Comparison of ENCODE assay signal across 7 mouse cellular contexts in the genomic region with DNA sequence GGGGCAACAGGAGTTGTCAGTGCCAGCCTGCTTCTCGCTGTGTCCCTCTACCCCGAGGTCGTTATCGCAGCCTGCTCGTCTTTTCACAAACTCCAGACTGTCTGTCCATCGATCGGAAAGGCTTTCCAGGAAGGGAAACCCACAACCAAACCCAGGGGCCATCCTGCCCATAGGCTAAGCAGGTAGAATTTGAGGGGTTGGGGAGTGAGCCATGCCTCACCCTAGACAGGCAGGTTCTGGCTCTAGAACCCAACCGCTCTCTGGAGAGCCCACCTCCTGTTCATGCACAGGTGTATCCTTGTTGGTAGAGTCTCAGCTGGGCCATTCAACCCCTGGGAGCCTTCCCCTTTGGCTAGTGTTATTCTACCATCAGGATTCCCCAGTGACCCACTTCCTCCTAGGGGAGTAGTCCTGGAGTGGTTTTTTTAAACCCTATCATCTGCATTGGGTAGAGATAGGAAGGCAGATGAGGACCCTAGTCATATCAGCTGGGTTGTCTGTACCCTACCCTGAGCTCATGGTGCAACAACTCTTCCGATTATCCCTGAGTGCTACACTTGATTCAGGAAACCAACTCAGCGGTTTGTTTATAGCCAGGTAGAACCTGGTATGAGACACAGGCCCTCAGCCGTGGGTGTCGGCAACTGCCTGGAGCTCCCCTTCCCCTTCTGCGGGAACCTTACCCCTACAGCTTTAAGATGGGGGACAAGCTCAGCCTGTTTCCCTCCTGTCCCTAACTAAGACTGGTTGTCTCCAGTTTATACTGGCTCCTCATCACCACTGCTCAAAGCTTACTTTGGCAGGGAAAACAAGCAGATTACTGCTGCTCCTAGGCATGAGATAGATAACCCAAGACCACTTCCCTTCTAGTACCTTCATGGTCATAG. TPM values are rescaled to one million over a fixed set of nuclear protein-coding genes. Genes with fewer than 3 reads are reported as not detected.
DNase-seq lines count a peak whose midpoint lies in the region; ATAC-seq and TF ChIP-seq lines count a peak whose summit lies in the region.

No protein-coding gene starts in this region.

- no peak for ATAC-seq in liver, postnatal 0 days

- no peak for TF ChIP-seq CTCF in MEL (IDR thresholded peaks at IDR 0.05 in 2 of 3, conservative IDR thresholded peaks at IDR 0.05 in 1 of 3; ENCODE audit: control insufficient read depth in 1 of 3, insufficient read depth in 1 of 3, low read depth in 2 of 3, low read length in 3 of 3, poor library complexity in 1 of 3, severe bottlenecking in 1 of 3)
- TF ChIP-seq CTCF in liver, postnatal 0 days (IDR thresholded peaks at IDR 0.05; ENCODE audit: low read depth) = no peak

- H3K4me1 ChIP-seq in MEL (ENCODE audit: control insufficient read depth in 1 of 2, insufficient read depth in 2 of 2, low read length in 2 of 2) = peaks cover 0 to 42% of the 10 kb centered on the region in 2 experiments; a peak in 3 of 4 replicates
- peaks cover 14% of the 10 kb centered on the region for H3K4me1 ChIP-seq in liver, postnatal 0 days (ENCODE audit: insufficient read depth)

- WGBS in liver, postnatal 0 days (ENCODE audit: insufficient replicate concordance) = 40% methylated on average over 13 of the region's 13 CpGs

- H3K36me3 ChIP-seq in MEL (ENCODE audit: control insufficient read depth in 1 of 2, insufficient read depth in 2 of 2, low read length in 2 of 2) = peaks cover 6 to 16% of the 10 kb centered on the region in 2 experiments; a peak in 3 of 4 replicates
- peaks cover 10% of the 10 kb centered on the region for H3K36me3 ChIP-seq in liver, postnatal 0 days (replicated peaks; ENCODE audit: insufficient read depth, low read length)

- DNase-seq in 416B (ENCODE audit: low read depth) (peak; percentile 24), MEL (ENCODE audit: low read depth, low spot score) (peak; percentile 88)
- DNase-seq in heart, postnatal 36 days = peak; percentile 1 to 22
- no peak for DNase-seq in liver, postnatal 0 days
- DNase-seq in adrenal gland, postnatal 10 days = no peak
- no peak for DNase-seq in left cerebral cortex, postnatal 4 days
- DNase-seq in layer of hippocampus, postnatal 10 days (ENCODE audit: low spot score in 2 of 2) = no peak

- peaks cover 2% of the 10 kb centered on the region; the same call in 1 of the 2 replicates for H3K79me2 ChIP-seq in MEL (ENCODE audit: control insufficient read depth, insufficient read depth, low read length, poor library complexity)

- H3K9me3 ChIP-seq in MEL (replicated peaks; ENCODE audit: insufficient read depth, low read length) = no peaks in the 10 kb centered on the region
- no peaks in the 10 kb centered on the region for H3K9me3 ChIP-seq in liver, postnatal 0 days (ENCODE audit: low read length)

- H3K4me2 ChIP-seq in liver, postnatal 0 days (ENCODE audit: low read depth, low read length) = peak overlapping the region; percentile 56

- H3K27ac ChIP-seq in MEL (ENCODE audit: control insufficient read depth, low read depth, low read length) = peak overlapping the region; percentile 68
- H3K27ac ChIP-seq in liver, postnatal 0 days (ENCODE audit: low read depth) = no peak overlapping the region

- intact Hi-C loops in heart, postnatal 36 days (cut with DNase I) = no loop called here
- intact Hi-C loops in left cerebral cortex, postnatal 4 days (cut with DNase I) = loop anchor here (10.0 kb wide), 1 partner anchor 133 kb away; no protein-coding TSS in a partner anchor

- TF ChIP-seq RAD21 in MEL (IDR thresholded peaks at IDR 0.05; ENCODE audit: low read depth, low read length) = no peak

- no peak overlapping the region for H3K4me3 ChIP-seq in MEL (ENCODE audit: control insufficient read depth in 1 of 2, insufficient read depth in 1 of 2, low read depth in 2 of 2, low read length in 2 of 2)
- no peak overlapping the region for H3K4me3 ChIP-seq in liver, postnatal 0 days (ENCODE audit: low read depth, low read length)

- no peaks in the 10 kb centered on the region for H3K27me3 ChIP-seq in MEL (ENCODE audit: control insufficient read depth in 1 of 2, insufficient read depth in 2 of 2, low read length in 2 of 2)
- peaks cover 27% of the 10 kb centered on the region for H3K27me3 ChIP-seq in liver, postnatal 0 days (ENCODE audit: insufficient read depth, low read length)

- TF ChIP-seq EP300 in MEL (IDR thresholded peaks at IDR 0.05; ENCODE audit: low read depth in 1 of 2, low read length in 2 of 2) = peak in 1 of 2 experiments; percentile 21; a peak in 2 of 4 replicates
- no peak for TF ChIP-seq EP300 in liver, postnatal 0 days (IDR thresholded peaks at IDR 0.05; ENCODE audit: low read depth)

- peak; percentile 48 to 69 for TF ChIP-seq POLR2A in MEL (IDR thresholded peaks at IDR 0.05; ENCODE audit: control insufficient read depth in 1 of 2, insufficient read depth in 1 of 2, low read depth in 1 of 2, low read length in 2 of 2, poor library complexity in 1 of 2)

- H3K9ac ChIP-seq in MEL (ENCODE audit: control insufficient read depth, low read depth, low read length, poor library complexity, severe bottlenecking) = peak overlapping the region; percentile 30
- no peak overlapping the region for H3K9ac ChIP-seq in liver, postnatal 0 days (replicated peaks)

TF ChIP-seq in MEL, 35 proteins besides CTCF, POLR2A, EP300 and RAD21 (continues in another document):
- TF ChIP-seq NELFE (IDR thresholded peaks at IDR 0.05; ENCODE audit: low read depth, low read length) (peak; percentile 69), ELF1 (IDR thresholded peaks at IDR 0.05; ENCODE audit: low read depth, low read length) (peak; percentile 63; the same call in 1 of the 2 replicates), HCFC1 (IDR thresholded peaks at IDR 0.05; ENCODE audit: low read depth, low read length) (no peak), UBTF (IDR thresholded peaks at IDR 0.05; ENCODE audit: borderline replicate concordance, insufficient read depth, low read depth, low read length) (no peak), MAX (IDR thresholded peaks at IDR 0.05; ENCODE audit: low read length) (no peak), JUND (IDR thresholded peaks at IDR 0.05; ENCODE audit: low read depth, low read length) (no peak), USF1 (IDR thresholded peaks at IDR 0.05; ENCODE audit: low read depth, low read length) (no peak; the same call in 1 of the 2 replicates), TCF12 (IDR thresholded peaks at IDR 0.05; ENCODE audit: low read depth, low read length) (no peak; the same call in 1 of the 2 replicates), SIN3A (IDR thresholded peaks at IDR 0.05; ENCODE audit: low read length) (peak; percentile 60; the same call in 1 of the 2 replicates), E2F4 (IDR thresholded peaks at IDR 0.05; ENCODE audit: borderline replicate concordance, low read depth, low read length) (no peak; the same call in 1 of the 2 replicates), CHD1 (IDR thresholded peaks at IDR 0.05; ENCODE audit: low read depth, low read length) (no peak), NRF1 (IDR thresholded peaks at IDR 0.05; ENCODE audit: insufficient read depth, low read depth, low read length, poor library complexity, severe bottlenecking) (no peak), MEF2A (IDR thresholded peaks at IDR 0.05; ENCODE audit: extremely low read depth, insufficient replicate concordance, low read depth, low read length, poor library complexity, severe bottlenecking) (no peak), RCOR1 (IDR thresholded peaks at IDR 0.05; ENCODE audit: low read depth, low read length) (peak; percentile 53), ZKSCAN1 (IDR thresholded peaks at IDR 0.05; ENCODE audit: low read depth, low read length) (peak; percentile 59; the same call in 1 of the 2 replicates), MXI1 (IDR thresholded peaks at IDR 0.05; ENCODE audit: low read depth, low read length) (no peak; the same call in 1 of the 2 replicates), MYC (IDR thresholded peaks at IDR 0.05; ENCODE audit: low read depth, low read length) (no peak; the same call in 1 of the 2 replicates)

RNA-seq across cellular contexts. Expression of gene Selenom, which starts 3.6 kb away (rescaled TPM):
- total RNA-seq in MEL (2012; rRNA removed) = 28.7 and 29.5 TPM in 2 replicates
- 10 to 100 TPM in 1 of 2 experiments, not detected in 1; 35.4 TPM for polyA plus RNA-seq in MEL (2012; ENCODE audit: insufficient read depth in 1 of 2, insufficient read length in 2 of 2, low read depth in 1 of 2, low replicate concordance in 2 of 2, missing spikeins in 1 of 2)
- 10 to 100 TPM; 37.6 to 43.8 TPM for total RNA-seq in heart, postnatal 36 days (2021)
- polyA plus RNA-seq in liver, postnatal 0 days (2015; fragmentation: Nextera tagmentation; extraction: Ambion mirVana) = 9.9 and 11.7 TPM in 2 replicates
- 10 to 100 TPM; 42.7 to 43.6 TPM for total RNA-seq in adrenal gland, postnatal 10 days (2021)
- total RNA-seq in left cerebral cortex, postnatal 4 days (2021) = 100 to 1,000 TPM; 163 to 165 TPM
- total RNA-seq in layer of hippocampus, postnatal 10 days (2021) = 100 to 1,000 TPM; 250 to 255 TPM

RNA-seq across cellular contexts. Expression of gene Inpp5j, which starts 13.5 kb away (rescaled TPM):
- total RNA-seq in MEL (2012; rRNA removed) = 0.23 TPM in 2 replicates
- 1 to 10 TPM in 1 of 2 experiments, not detected in 1; 2.9 TPM for polyA plus RNA-seq in MEL (2012; ENCODE audit: insufficient read depth in 1 of 2, insufficient read length in 2 of 2, low read depth in 1 of 2, low replicate concordance in 2 of 2, missing spikeins in 1 of 2)
- total RNA-seq in heart, postnatal 36 days (2021) = 10 to 100 TPM; 15.7 to 25.8 TPM
- polyA plus RNA-seq in liver, postnatal 0 days (2015; fragmentation: Nextera tagmentation; extraction: Ambion mirVana) = 0.83 and 0.86 TPM in 2 replicates
- total RNA-seq in adrenal gland, postnatal 10 days (2021) = 1 to 10 TPM in 1 of 2 experiments, under 1 TPM in 1; 0.66 to 1.5 TPM
- 10 to 100 TPM; 15.5 to 20.3 TPM for total RNA-seq in left cerebral cortex, postnatal 4 days (2021)
- 10 to 100 TPM; 47.0 to 52.9 TPM for total RNA-seq in layer of hippocampus, postnatal 10 days (2021)

RNA-seq across cellular contexts. Expression of gene Smtn, which starts 22.3 kb away (rescaled TPM):
- 203 and 204 TPM in 2 replicates for total RNA-seq in MEL (2012; rRNA removed)
- polyA plus RNA-seq in MEL (2012; ENCODE audit: insufficient read depth in 1 of 2, insufficient read length in 2 of 2, low read depth in 1 of 2, low replicate concordance in 2 of 2, missing spikeins in 1 of 2) = 100 to 1,000 TPM in 1 of 2 experiments, not detected in 1; 370 TPM
- 100 to 1,000 TPM; 146 to 153 TPM for total RNA-seq in heart, postnatal 36 days (2021)
- 8.4 and 8.9 TPM in 2 replicates for polyA plus RNA-seq in liver, postnatal 0 days (2015; fragmentation: Nextera tagmentation; extraction: Ambion mirVana)
- 10 to 100 TPM; 63.4 to 81.0 TPM for total RNA-seq in adrenal gland, postnatal 10 days (2021)
- total RNA-seq in left cerebral cortex, postnatal 4 days (2021) = 10 to 100 TPM; 15.0 to 17.6 TPM
- total RNA-seq in layer of hippocampus, postnatal 10 days (2021) = 10 to 100 TPM; 17.0 TPM

RNA-seq across cellular contexts. Expression of gene Pla2g3, which starts 30.0 kb away (rescaled TPM):
- total RNA-seq in MEL (2012; rRNA removed) = 0.15 and 0.29 TPM in 2 replicates
- polyA plus RNA-seq in MEL (2012; ENCODE audit: insufficient read depth in 1 of 2, insufficient read length in 2 of 2, low read depth in 1 of 2, low replicate concordance in 2 of 2, missing spikeins in 1 of 2) = under 1 TPM in 1 of 2 experiments, not detected in 1; 0.39 TPM
- not detected for total RNA-seq in heart, postnatal 36 days (2021)
- polyA plus RNA-seq in liver, postnatal 0 days (2015; fragmentation: Nextera tagmentation; extraction: Ambion mirVana) = 0.07 TPM in 1 of 2 replicates, not detected in the other
- total RNA-seq in adrenal gland, postnatal 10 days (2021) = under 1 TPM in 1 of 2 experiments, not detected in 1; 0.21 TPM
- 10 to 100 TPM; 14.6 to 15.4 TPM for total RNA-seq in left cerebral cortex, postnatal 4 days (2021)
- total RNA-seq in layer of hippocampus, postnatal 10 days (2021) = 10 to 100 TPM; 11.3 to 17.0 TPM

Comparison
In these comparisons a context has a peak if more than half of its experiments do, and no peak if none do; other contexts are left out.
1. DNase-seq: peak in 416B (single experiment), MEL (single experiment) and heart, postnatal 36 days (2 of 2); none in liver, postnatal 0 days (single experiment), adrenal gland, postnatal 10 days (single experiment), left cerebral cortex, postnatal 4 days (single experiment) and layer of hippocampus, postnatal 10 days (0 of 2).
2. RNA of gene Inpp5j, which starts 13.5 kb away (total RNA-seq): 47.0 to 52.9 TPM in layer of hippocampus, postnatal 10 days, 15.7 to 25.8 TPM in heart, postnatal 36 days and 15.5 to 20.3 TPM in left cerebral cortex, postnatal 4 days; 0.66 to 1.5 TPM in adrenal gland, postnatal 10 days and 0.23 TPM in MEL; every median in the first group is over 4 times any median in the second.